Mouse (Mus musculus): ENCODE results near the gene B4galt7.
"Not testable (repeated sequence)": the region's sequence is repeated elsewhere in the genome, so short reads cannot be mapped to it uniquely, and the experiment has no call there.

The B4galt7 gene

DNA sequence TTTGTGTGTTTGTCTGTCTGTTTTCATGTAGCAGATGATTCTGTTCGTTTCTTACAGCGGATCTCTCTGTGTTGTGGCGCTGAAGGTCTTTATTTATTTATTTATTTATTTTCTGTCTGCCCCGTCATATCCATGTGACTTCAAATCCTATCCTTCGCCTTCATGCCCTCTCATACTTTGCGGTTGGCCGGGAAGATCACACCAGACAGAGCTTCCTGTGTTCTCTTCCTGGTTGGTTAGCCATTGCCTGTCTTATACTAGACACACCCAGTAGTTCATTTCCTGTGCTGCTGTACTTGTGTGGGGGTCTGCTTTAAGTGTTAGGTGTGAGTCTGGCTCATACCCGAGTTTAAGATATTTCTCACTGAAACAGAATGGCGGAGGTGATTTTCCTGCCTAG lies 961 bp downstream of the B4galt7 start:
- no peak for DNase-seq

DNA sequence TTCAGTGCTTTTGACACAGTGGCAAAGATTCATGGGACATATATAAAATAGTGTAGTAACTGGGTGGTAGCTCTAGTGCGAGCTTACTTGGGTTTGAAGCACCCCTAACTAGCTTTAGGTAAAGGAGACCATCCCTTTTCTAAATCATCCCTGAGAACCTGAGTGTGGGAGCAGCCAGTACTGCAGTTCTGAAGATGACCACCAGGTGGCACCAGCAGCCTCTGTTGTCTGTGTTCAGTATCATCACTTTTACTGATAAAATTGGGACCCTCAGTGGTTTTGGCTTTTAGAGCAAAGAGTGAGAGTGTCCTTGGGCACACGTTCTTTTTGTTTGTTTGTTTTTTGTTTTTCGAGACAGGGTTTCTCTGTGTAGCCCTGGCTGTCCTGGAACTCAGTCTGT lies 1.9 kb downstream of the B4galt7 start:
- DNase-seq: peak; percentile 69

DNA sequence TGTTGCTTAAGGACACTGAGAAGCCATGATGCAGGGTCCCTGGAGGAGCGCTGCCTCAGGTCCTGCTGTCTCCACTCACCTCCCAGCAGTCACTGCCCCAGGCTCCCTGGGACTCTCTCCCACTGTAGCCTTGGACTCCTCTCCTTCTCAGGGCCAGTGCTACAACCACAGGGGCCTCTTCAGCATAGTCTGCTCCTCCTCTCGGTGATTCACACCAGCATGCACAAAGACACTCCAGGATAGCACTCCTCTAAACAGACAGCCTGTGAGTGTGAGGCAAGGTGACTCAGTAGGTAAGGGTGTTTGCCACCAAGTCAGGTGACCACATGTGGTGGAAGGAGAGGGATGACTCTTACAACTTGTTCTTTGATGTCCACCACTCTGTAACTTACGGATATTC lies 4.9 kb downstream of the B4galt7 start:
- no peak for DNase-seq

DNA sequence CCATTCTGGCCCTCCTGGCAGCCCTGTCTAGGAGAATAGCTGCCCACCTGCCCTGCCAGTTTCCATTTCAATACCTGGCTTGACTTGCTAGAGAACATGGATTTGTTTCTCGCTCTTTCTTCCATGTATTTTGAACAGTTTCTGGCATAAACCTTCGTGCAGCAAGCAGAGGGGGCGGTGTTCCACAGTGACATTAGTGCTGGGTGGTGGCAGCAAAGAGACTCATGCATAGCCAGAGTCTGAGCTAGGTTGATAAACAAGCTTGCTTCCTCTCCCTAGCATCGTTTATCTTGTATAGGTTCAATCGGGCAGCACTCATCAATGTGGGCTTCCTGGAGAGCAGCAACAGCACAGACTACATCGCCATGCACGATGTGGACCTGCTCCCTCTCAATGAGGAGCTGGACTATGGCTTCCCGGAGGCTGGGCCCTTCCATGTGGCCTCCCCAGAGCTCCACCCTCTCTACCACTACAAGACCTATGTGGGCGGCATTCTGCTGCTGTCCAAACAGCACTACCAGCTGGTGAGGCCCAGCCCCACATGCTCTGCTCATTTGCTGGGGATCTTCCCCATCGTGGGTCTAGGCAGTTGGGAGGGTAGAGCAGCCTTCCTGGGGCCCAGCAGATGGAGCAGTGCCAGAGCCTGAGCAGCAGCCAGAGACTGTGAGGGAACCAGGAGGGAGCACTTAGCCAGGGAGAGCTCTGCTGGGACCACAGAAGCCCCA lies 7.4 kb downstream of the B4galt7 start:
- DNase-seq: peak; percentile 74

DNA sequence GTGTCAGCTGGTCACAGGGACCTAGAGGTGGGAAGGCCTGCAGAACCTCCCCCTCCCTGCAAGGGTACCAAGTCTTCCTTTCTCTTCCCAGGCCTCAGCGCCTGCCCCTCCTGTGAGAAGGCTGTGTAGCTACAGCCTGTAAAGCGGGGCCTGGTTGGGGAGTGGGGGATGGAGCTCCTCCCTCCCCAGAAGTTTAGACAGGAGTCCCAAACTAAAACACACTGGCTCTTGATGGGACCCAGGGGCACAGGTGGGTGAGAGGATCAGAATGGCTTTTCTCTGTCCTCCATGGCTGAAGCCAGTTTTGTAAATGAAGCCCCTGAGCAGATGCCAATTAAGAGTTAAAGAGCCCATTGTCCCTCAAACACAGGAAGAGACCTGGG lies 7.9 kb downstream of the B4galt7 start:
- no peak for DNase-seq

DNA sequence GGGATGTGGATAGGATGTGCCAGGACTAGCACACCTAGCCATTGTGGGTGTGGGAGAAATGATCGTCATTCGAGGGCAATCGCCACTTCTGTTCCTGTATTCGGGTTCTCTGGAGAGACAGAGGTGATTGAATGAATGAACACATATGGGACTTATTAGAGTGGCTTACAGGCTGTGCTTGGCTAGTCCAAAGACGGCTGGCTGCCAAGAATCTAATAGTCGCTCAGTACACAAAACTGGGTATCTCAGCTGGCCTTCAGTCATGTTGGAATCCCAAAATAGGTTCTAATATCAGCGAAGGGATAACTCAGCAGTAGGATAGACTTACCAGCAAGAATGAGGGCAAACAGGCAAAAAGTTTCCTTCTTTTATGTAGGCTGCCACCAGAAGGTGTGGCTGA lies 12.3 kb downstream of the B4galt7 start:
- DNase-seq: no peak

DNA sequence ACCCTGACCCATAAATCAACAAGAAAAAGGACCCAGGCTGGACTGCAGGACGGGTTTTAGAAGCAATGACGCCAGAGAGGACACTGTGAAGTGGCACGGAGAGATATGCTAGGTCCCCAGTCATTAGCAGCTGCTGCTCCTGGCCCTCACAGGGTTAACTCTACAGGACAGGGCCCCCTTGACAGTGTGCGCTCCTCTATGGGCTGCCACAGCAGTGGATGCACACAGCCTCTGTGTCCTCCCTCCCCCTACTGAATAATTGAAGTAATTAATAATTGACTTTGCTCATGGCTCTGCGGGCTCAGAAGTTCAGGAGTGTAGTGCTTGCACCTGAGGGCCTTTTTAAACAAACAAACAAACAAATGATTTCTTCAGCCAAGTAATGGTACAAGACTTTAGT lies 13.8 kb downstream of the B4galt7 start:
- DNase-seq: no peak

DNA sequence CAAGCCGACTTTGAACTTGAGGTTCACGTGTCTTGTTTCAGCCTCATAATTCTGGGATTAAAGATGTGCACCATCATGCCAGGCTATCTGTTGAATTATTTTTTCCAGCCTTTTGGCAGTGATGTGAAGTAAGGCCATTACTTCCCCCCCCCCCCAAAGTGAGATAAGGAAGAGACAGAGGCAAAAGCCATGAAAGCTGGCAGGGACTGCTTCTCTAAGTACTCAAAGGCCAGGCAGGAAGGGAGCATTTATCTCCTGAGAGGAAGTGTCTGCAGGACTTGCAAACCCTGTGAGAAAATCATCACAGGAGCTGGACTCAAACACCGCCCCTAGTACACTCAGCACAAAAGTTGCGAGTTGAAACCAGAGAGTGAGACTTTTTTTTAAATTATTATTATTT lies 19.6 kb downstream of the B4galt7 start:
- no peak for DNase-seq

DNA sequence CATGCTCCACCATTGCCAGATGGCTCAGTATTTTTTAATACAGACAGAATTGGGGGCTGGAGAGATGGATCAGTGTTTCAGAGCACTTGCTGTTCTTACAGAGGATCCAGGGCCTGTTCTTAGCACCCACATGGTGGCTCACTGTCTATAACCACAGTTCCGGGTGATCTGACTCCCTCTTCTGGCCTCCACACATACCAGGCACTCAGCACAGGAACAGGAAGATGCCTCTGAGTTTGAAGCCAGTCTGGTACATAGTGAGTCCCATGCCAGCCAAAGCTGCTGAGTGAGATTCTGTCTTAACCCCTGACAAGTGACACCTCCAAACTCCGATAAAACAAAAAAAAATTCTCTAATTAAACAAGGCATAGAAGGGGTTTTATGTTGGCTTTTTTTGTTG lies 20.6 kb downstream of the B4galt7 start:
- no peak for DNase-seq

DNA sequence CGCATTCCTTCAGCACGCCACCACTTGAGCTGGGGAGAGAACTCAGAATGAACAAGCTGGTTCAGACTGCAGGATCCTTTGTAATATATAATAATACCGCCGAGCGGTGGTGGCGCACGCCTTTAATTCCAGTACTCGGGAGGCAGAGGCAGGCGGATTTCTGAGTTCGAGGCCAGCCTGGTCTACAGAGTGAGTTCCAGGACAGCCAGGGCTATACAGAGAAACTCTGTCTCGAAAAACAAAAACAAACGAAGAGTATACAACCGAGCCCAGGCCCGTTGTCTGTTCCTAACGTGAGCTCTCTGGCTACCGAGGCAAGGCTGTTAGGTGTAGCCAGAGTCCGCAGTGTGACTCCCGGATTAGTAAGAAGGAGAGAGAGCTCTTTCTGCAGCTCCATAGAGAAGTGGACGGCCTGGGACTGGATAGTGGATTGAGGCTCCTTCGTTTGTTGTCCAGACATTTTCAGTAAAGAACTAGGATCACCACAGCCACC lies 22.5 kb downstream of the B4galt7 start:
- DNase-seq: not testable (repeated sequence)

DNA sequence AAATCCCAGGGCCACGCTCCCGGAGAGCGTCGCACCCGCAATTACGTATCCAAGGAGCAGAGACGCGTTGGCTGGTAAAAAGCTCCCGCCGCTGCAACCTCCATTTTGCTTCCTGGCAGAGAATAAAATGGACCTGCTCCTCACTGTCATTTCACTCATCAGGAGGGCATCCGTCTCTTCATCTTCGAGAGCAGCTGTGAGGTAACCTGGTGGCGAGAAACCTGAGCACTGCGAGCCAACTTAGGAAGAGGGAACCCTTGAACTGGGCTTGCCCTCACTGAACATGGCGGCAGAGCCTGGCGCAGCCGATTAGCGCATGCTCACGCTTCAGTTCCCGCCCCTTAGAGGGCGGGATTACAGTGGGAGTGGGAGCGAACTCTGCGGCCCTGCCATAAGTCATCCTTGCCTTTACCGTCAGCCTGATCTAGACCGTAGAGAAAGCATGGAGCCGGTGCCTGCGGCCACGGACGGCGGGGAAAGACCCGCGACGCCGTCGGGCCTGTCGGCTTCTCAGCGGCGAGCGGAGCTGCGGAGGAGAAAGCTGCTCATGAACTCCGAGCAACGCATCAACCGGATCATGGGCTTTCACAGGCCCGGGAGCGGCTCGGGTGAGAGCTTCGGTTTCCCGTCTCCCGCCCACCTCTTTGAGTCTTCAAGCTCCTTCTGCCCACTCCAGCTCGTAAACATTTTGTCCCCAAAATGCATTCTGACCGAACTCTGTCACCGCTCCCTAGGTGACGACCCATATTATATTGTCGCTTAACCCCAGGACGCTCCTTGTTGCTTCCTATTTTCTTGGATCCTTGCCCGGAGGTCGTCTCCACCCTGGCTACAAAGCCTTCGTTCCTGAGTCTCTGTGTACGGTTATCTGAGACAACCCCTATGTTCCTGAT lies 23.2 kb downstream of the B4galt7 start, which contains the start of gene Caml:
Gene Caml, plus strand, starts transcription at position 357 of the 893 bp plus-strand sequence.
- DNase-seq: peak; percentile 90

DNA sequence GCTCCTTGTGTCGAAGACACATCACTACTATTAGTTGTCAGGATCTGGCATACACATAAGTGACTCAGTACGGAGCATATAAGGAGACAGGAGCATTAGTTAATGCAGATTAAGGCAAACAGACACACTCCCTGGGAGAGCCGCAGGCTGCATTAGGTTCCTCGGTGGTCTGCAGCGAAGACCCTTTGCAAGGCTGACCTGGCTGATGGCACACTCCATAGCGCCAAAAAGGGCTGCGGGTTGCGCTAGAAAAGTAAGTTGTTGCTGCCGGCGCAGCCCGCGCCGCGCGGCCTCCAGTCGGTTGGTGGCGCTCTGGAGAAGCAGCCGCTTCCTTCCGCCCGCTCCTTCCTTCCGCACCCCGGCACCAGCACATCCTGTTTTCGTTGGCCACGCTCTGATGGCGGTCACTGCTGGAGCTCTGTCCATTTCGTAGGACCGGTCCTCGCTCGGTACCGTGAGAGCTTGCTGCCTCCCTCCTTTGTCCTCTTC lies 35.0 kb downstream of the B4galt7 start, which contains the start of gene Ddx46:
Gene Ddx46, plus strand, starts transcription at position 389 of the 489 bp plus-strand sequence.
- peak; percentile 80 for DNase-seq

DNA sequence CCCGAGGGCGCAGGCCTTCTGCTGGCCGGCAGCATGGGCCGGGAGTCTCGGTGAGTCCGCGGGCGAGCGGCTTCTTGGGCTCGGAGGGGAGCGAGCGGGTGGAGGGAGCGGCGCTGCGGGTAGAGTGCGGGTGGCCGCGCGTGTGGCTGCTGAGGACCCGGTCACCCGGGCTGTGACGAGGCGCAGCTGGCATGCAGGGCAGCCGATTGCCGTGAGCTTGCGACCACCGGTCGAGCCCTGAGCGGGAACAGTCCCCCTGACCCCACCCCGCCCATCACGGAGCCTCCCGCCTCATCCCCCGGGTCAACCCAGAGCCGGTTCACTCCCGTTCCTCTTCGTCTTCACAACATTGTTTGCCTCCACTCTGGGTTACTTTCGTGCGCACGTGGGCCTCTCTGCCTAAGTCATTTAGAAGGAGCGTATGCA lies 35.5 kb downstream of the B4galt7 start:
- no peak for DNase-seq

DNA sequence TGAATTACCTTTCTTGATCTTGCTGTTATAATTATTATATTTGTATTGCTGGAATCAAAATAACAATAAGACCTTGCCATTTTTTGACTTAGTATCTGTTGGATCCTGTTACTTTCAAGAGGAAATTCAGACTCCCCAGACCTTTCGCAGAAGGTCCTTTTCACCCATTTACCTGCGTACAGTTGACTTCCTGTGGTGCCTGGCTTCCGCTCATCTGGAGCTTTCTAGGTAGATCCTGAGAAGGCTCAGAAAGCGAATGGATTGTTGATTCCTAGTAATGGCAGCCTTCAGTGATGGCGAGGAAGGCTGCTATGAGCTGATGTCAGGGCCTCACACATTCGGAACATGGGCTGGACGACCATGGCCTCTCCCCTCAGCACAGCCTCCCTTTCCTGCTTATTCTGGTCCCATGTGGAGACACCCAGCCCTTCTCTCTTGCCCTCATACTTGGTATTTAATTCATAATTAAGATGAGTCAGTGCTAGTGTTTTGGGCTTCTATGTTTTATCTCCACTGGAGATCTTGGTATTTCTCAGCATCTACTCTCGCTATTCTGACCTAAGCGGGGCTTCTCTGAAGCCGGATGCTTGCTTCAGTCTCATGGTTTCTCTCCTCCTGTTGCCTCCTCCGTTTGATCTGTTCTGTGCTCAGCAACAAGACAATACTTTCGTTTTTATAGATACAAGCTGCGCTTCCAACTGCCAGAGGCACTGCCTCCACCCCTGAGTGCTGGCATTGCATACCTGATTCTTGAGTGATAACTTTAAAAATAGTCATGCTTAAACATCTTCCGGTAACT lies 36.7 kb downstream of the B4galt7 start:
- DNase-seq: peak; percentile 26

DNA sequence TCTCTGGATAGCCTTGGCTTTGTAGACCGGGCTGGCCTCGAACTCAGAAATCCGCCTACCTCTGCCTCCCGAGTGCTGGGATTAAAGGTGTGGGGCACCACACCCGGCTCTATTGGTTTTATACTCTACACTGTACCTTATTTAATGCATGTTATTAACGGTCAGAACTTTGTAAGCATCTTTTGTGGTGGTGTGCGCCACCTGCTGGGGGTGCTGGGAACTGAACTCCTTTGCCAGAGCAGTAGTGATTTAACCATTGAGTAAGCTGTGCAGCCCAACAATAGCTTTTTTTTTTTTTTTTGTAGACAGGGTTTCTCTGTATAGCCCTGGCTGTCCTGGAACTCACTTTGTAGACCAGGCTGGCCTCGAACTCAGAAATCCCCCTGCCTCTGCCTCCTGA lies 40.8 kb downstream of the B4galt7 start:
- peak; percentile 71 for DNase-seq

DNA sequence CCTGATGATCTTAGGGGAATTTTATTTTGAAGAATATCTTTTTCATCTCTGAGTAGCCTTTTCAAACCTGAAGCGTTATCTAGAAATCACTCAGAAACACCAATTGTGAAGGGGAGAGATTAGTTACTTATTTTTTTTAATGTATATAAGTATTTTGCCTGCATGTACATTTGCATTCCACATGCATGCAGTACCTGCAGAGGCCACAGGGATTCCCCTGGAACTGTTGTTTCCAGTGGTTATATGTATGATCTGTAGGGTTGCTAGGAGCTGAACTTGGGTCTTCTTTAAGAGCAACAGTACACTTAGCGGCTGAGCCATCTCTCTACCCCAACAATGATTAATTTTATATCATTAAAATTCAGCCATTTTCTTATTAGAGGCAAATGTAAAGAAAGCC lies 44.8 kb downstream of the B4galt7 start:
- DNase-seq: no peak

DNA sequence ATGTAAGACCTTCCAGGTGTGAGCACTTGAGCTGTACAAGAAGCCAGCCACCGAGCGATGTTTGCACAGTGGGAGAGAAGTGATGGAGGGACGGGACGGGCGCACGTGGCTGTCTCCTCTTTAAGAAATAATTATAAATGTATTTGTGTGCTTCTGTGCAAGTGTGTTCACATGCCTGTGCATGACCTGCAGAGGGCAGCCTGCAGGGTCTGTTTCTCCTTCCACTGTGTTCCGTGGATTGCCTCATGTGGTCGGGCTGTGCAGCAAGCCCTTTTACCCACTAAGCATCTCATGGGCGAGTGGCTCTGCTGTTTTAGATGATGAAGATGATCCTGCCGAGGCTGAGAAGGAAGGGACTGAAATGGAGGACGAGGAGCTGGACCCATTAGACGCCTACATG lies 50.4 kb downstream of the B4galt7 start:
- no peak for DNase-seq

DNA sequence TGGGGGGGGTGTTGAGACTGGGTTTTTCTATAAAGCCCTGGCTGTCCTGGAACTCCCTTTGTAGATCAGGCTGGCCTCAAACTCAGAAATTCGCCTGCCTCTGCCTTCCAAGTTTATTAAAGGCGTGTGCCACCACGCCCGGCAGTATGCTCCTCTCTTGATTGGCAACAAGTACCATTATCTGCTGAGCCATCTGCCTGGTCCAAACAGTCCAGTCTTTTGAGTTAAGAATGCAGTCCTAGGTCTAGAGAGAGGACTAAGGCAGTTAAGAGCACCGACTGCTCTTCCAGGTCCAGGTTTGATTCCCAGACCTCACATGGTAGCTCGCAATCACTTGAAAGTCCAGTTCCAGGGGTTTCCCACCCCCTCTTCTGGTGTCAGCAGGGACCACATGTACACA lies 51.3 kb downstream of the B4galt7 start:
- no peak for DNase-seq
